Mouse (Mus musculus) c-Kit-positive CD71-positive TER-119-negative erythroid progenitor cells, embryonic 14.5 days (primary cell): ENCODE data around the gene Nedd9.

Experiments
- DNase-seq: peaks from one replicate; pipeline ENCODE4 v3.0.0-alpha.2; 2013; ENCODE audit warnings: low read depth

Nedd9 gene

GRCm38 (mm10) chr13:41456292-41457029, 30.7 kb downstream of the Nedd9 start:
- no peak for DNase-seq

- DNase-seq: no peak
Measured at GRCm38 (mm10) chr13:41453227-41454193, 33.7 kb downstream of the Nedd9 start.

GRCm38 (mm10) chr13:41450821-41451220, 36.3 kb downstream of the Nedd9 start:
- no peak for DNase-seq

GRCm38 (mm10) chr13:41449211-41449610, 38.0 kb downstream of the Nedd9 start:
- DNase-seq: no peak

GRCm38 (mm10) chr13:41447209-41447608, 40.0 kb downstream of the Nedd9 start:
- DNase-seq: no peak

GRCm38 (mm10) chr13:41446591-41446990, 40.6 kb downstream of the Nedd9 start:
- DNase-seq: no peak

- DNase-seq: no peak
Measured at GRCm38 (mm10) chr13:41445067-41445808, 41.9 kb downstream of the Nedd9 start.

GRCm38 (mm10) chr13:41444230-41444629, 42.9 kb downstream of the Nedd9 start:
- no peak for DNase-seq

GRCm38 (mm10) chr13:41442145-41442544, 45.0 kb downstream of the Nedd9 start:
- DNase-seq: no peak

GRCm38 (mm10) chr13:41440205-41440604, 47.0 kb downstream of the Nedd9 start:
- DNase-seq: no peak

- no peak for DNase-seq
Measured at GRCm38 (mm10) chr13:41437390-41437789, 49.8 kb downstream of the Nedd9 start.

- DNase-seq: no peak
Measured at GRCm38 (mm10) chr13:41436731-41437130, 50.4 kb downstream of the Nedd9 start.

GRCm38 (mm10) chr13:41433201-41433600, 54.0 kb downstream of the Nedd9 start:
- DNase-seq: no peak

- no peak for DNase-seq
Measured at GRCm38 (mm10) chr13:41431795-41432194, 55.4 kb downstream of the Nedd9 start.

GRCm38 (mm10) chr13:41427046-41427445, 60.1 kb downstream of the Nedd9 start:
- no peak for DNase-seq

- no peak for DNase-seq
Measured at GRCm38 (mm10) chr13:41423463-41424074, 63.6 kb downstream of the Nedd9 start.

- no peak for DNase-seq
Measured at GRCm38 (mm10) chr13:41422581-41422980, 64.6 kb downstream of the Nedd9 start.

- DNase-seq: no peak
Measured at GRCm38 (mm10) chr13:41420376-41420775, 66.8 kb downstream of the Nedd9 start.

GRCm38 (mm10) chr13:41418198-41418869, 68.8 kb downstream of the Nedd9 start:
- no peak for DNase-seq

- no peak for DNase-seq
Measured at GRCm38 (mm10) chr13:41416065-41417016, 70.8 kb downstream of the Nedd9 start.
